Mouse (Mus musculus) common myeloid progenitor, adult 5-6 weeks (primary cell): ENCODE measurements around the gene Ltbp1. TPM values are rescaled to one million over a fixed set of nuclear protein-coding genes. Genes with fewer than 3 reads are reported as not detected.

ENCODE experiments used
- ATAC-seq: replicated peaks from 2 replicates; pipeline ENCODE4 v1.8.0; 2016; ENCODE audit warnings: low read depth, mild to moderate bottlenecking, moderate TSS enrichment, inconsistent platforms; ENCODE audit not compliant: poor library complexity, severe bottlenecking
- total RNA-seq: library from RNA; stranded (forward); fragments of 200-1000, 187-1606 nt; gene quantifications from 2 replicates; pipeline ENCODE4 v1.2.3, GENCODE M21; 2017

Gene Ltbp1
- total RNA-seq, 1 experiment from 2014 or later, result 2.5 TPM

- no peak for ATAC-seq
These were observed 325.0 kb downstream of the Ltbp1 start for GRCm38 (mm10) chr17:75330366-75330765.

DNA sequence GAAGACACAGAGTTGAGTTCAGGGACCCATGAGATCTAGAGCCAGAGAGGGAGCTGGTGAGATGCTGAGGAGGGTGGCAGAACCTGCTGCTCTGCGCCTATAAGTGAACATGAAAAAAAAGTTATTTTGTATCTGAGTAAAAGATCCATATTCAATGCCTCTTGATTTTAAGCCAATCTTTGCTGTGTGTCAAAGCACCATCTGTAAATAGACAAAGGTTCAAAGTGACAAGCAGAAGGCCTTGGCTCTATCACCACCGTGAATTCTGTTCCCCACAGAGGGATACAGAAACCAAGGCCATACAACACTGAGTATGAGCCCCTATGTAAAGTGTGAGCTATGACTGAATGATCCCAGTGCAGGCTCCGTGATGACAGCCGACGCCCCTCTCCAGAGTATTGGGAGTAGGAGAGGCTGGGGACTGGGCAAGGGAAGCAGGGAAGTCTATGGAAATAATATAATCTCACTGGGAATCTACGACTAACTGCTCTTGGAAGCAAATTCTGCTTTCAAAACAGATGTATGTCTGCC lies 326.1 kb downstream of the Ltbp1 start:
- ATAC-seq, result no peak

DNA sequence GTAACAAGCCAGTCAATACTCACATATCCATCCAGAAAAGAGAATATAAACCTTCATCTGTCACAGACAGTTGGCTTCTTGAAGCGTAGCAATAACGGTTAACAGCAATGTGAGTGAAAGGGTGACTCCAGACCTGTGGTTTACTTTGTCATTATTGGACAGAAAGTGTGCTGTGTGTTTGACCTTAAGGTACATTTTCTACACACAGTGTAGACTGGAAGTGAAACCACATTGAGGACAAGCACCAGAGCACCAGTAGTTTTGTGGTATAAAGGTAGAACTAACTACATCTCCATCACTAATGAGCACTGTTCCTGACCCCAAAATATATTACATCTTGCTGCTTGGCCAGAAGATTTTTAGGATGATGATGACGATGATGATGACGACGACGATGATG lies 326.9 kb downstream of the Ltbp1 start:
- no peak for ATAC-seq

DNA sequence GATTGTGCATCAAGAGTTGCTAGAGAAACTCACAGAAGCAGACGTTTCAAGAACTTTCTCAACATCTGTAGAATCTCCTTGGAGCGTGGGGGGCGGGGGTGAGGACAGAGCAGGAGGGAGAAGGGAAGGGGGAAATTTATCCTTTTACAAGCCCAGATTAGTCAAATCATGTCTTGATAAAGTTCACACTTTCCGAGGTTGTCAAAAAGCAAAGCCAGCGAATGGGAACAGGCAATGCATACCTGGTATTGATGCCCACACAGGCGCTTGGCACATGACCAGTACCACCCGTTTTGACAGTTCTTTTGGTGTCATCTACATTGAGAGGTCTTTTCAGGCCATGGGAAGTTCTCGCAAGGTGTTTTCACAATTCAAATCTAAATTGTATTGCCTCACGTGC lies 327.6 kb downstream of the Ltbp1 start:
- ATAC-seq, result no peak

GRCm38 (mm10) chr17:75333759-75334158 lies 328.4 kb downstream of the Ltbp1 start:
- ATAC-seq, result peak; percentile 45; the same call in 1 of the 2 replicates

- no peak for ATAC-seq
These were observed 330.3 kb downstream of the Ltbp1 start for GRCm38 (mm10) chr17:75335649-75336048.

DNA sequence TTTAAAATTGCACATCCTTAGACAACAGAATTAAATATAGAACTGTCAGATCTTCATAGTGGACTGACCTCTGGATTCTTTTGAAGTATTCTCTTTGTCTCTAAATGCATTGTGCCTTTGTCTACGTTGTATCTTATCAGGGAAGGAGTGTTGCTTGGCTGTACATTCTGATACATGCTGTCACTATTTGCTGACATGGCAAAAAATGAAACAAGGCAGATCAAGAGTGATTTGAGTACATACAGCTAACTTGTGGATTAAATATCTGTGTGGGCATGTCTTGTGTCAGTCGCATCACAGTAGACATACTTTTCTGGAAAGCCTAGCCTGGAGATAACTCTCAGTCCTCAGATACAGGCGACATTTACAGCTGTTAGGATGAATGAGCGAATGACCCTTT lies 335.9 kb downstream of the Ltbp1 start:
- no peak for ATAC-seq

- no peak for ATAC-seq
These were observed 339.7 kb downstream of the Ltbp1 start for GRCm38 (mm10) chr17:75345116-75345515.

- ATAC-seq, result no peak
These were observed 342.0 kb downstream of the Ltbp1 start for GRCm38 (mm10) chr17:75347414-75347813.

- peak; percentile 74 for ATAC-seq
These were observed 343.7 kb downstream of the Ltbp1 start for GRCm38 (mm10) chr17:75349109-75349508.

DNA sequence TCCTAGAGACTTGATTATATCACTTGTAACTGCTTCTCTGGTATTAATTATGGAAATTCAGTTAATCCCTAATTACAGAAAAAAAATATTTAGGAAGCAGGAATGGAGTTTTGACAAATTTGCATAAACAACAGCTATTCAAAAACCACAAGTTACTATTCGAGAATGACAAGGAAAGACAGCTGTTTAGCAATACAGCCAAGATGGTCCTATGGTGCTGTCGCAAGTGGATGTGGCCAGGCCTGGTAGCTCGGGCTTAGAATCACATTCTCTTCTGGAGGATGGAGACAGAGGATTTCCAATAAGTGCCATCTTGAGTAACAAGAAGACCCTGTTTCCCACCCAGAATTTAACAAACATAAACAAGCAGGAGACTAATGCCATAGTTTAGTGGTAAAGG lies 344.2 kb downstream of the Ltbp1 start:
- no peak for ATAC-seq

DNA sequence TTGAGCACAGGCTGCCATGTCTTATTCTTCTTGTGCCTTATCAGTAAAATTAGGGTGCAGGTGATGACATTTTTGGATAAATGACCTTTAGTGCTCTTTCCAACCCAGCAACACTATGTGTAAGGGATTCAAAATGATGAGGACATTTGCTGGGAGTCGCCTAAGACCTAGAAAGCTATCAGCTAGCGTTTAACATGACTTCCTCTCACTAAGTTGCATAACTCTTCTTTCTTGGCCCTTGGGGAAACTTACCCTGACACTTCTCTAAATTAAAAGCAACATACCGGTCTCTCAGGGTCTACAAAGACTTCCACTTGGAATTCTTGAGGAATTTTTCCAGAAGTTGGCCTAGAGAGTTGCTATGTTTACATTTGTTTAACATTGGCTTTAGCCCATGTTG lies 348.0 kb downstream of the Ltbp1 start:
- 0 out of 2 replicates have a peak, but pooled peaks have one; percentile 32 for ATAC-seq

- no peak for ATAC-seq
These were observed 350.1 kb downstream of the Ltbp1 start for GRCm38 (mm10) chr17:75355431-75355830.

GRCm38 (mm10) chr17:75360111-75360510 lies 354.7 kb downstream of the Ltbp1 start:
- no peak for ATAC-seq

GRCm38 (mm10) chr17:75366332-75366731 lies 361.0 kb downstream of the Ltbp1 start:
- no peak for ATAC-seq

DNA sequence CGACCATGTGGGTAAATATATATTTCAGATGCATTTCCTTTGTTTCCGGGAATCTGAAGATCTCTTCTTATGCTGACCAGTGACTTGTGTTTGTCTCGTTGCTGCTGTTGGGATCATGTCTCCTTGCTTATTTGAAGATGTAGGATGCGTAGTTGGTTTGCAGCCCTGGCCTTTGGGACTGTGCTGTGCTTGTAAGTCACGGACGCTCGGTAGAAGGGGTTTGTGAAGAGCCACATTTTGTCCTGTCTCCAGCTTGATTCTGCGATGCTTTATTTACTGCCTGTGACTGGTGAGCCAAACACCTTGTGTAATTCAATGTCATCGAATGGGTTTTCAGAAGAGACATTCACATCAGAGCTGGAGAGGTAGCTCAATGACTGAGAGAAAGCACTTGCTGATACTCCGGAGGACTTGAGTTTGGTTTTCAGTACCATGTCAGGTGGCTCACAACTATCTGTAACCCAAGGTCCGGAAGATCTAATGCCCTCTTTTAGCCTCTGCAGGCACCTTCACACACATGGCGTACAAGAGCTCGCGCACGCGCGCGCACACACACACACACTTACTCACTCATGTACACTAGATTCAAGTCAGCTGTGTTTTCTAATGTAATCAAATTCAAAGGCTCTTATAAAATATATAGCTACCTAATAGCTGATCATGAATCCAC lies 362.3 kb downstream of the Ltbp1 start:
- no peak for ATAC-seq

GRCm38 (mm10) chr17:75368580-75368979 lies 363.2 kb downstream of the Ltbp1 start:
- ATAC-seq, result no peak

- peak; percentile 68 for ATAC-seq
These were observed 364.0 kb downstream of the Ltbp1 start for GRCm38 (mm10) chr17:75369351-75369750.

DNA sequence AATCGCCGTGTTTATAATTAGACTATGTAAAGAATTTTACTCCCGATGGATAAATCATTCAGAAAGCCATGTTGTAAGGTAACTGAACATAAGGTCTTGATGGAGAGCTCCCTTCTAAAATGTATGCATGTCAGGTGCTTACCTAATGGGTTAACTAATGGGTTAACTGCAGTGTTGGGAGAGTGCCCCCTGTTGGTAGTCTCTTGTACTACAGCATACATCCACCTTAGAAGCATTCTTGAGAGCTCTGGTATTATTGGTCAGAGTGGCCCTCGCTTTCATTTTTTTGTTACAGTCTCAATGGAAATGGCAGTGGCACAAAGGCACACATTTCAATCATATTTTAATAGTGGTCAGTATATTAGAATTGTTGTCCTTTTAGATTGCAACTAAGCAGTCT lies 364.8 kb downstream of the Ltbp1 start:
- ATAC-seq, result peak; percentile 30; the same call in 1 of the 2 replicates

DNA sequence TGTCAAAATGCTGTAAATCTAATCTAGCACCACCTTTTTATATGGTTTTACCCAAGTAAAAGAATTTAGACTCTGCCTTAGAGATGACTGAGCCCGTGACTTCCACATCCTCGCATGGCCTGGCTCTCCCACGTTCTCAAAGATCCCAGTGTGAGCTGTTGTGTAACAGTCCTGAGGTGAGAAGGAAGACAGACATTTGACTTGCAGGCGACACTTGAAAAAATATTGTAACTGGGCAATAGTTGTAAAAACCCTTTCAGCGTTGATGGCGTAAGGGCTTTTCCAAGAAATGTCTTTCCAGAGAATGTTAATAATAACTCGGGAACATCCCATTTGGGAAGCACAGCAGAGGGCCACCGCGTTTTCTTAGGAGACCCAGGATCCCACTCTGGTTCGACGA lies 366.3 kb downstream of the Ltbp1 start:
- ATAC-seq, result no peak

DNA sequence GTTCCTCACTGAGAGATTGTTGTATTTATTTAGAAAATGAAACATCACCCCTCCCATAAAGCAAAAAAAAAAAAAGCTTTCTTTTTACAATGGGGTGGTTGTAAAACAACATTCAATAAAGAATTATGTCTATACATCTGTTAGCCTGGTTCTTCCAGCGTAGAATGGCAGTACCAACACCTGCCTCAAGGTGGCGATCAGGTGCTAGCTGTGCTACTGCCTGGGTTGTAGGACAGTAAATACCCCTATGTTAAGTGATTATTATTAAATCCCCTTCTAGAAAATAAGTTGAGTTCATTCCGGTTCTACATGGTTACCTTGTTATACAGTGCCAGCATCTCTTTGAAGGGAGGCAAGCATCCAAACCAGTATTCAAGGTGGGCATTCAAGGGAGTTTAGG lies 367.0 kb downstream of the Ltbp1 start:
- peak; percentile 79 for ATAC-seq
